Mouse (Mus musculus): ENCODE measurements around the gene Zfp687. TPM values are rescaled to one million over a fixed set of nuclear protein-coding genes. Genes with fewer than 3 reads are reported as not detected.

Gene Zfp687
- polyA plus RNA-seq, 1 experiment, result 69.4 TPM

DNA sequence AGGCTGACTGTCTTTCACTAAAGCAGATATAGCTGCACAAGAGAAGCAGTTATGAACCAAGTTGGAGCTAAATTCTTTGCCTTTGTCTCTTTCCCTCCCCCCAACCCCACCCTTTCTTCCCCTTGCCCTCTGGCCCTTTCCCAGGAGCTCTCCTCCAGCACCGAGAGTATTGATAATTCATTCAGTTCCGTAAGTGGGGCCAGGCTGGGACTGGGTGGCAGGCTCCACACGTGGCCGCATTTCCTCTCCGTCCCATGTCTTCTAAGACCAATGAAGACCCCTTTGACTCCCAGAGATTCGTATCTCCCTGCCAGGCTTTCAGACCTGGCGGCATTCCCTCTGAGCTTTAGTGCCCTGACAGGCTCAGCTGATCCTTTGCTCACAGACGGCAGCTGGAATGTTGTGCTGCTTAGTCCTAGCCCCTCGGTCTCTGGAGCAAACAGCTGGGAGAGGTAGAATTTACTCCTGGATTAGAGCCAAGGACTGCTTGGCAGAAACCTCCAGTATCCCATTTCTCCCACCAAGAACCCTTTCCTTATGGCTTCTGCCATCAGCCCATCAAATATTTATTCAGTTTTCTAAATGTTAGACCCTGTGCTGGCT lies 26.0 kb downstream of the Zfp687 start:
- TF ChIP-seq GATA1 (IDR thresholded peaks at IDR 0.05; ENCODE audit: low read length), result no peak

- peak; percentile 42 for TF ChIP-seq GATA1 (IDR thresholded peaks at IDR 0.05; ENCODE audit: low read length)
Measured at GRCm38 (mm10) chr3:94987578-94987977, 27.7 kb downstream of the Zfp687 start.

- no peak for TF ChIP-seq GATA1 (IDR thresholded peaks at IDR 0.05; ENCODE audit: low read length)
Measured at GRCm38 (mm10) chr3:94985513-94985912, 29.7 kb downstream of the Zfp687 start.

DNA sequence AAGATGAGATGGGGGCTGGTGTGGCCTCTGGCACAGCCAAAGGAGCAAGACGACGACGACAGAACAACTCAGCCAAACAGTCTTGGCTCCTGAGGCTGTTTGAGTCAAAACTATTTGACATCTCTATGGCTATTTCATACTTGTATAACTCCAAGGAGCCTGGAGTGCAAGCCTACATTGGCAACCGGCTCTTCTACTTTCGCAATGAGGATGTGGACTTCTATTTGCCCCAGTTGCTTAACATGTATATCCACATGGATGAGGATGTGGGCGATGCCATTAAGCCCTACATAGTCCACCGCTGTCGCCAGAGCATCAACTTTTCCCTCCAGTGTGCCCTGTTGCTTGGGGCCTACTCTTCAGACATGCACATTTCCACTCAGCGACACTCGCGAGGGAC lies 30.9 kb downstream of the Zfp687 start:
- TF ChIP-seq GATA1 (IDR thresholded peaks at IDR 0.05; ENCODE audit: low read length), result no peak

DNA sequence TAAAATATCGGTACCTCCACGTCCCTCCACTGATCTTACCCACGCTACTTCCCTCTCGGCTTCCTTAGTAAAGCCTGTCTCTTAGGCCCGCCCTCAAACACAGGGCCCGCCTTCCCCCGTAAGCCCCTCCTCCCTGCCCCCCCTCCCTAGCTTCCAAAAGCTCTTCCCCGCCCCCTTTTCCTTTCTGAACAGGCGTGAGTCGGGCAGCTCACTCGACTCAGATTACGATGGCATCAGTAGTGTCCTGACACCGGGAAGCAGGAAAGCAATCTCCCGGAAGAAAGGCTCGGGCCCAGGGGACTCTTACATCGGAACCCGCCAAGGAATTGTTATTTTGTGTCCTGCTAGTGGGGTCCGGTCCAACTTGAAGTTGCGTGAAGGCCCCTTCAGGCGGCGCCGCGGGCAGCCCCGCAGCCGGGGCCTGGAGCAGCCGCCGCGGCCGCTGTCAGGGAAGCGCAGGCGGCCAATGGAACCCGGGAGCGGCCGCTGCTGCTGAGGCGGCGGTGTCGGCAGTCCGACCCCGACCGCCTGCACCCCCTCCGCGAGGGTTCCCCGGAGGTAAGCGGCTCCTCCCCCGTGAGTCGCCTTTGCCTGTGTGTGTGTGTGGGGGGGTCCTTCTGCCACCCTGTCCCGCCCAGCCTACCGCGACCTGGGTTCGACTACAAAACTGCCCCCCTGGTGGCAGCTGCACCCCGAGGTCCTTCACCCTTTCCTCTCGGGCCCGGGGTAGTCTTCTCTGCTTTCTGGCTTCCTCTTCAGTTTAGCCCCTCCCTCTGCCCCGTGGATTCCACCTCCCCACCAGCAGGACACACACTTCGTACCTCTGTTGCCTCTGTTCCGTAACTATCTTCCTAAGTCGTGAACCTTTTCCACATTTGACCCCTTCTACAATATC lies 40.5 kb downstream of the Zfp687 start, which contains the start of gene Pi4kb:
Pi4kb (plus strand) TSS at position 204 of the 895 bp plus-strand sequence.
- TF ChIP-seq GATA1 (IDR thresholded peaks at IDR 0.05; ENCODE audit: low read length), result no peak

GRCm38 (mm10) chr3:94974026-94974527 lies 41.2 kb downstream of the Zfp687 start:
- no peak for TF ChIP-seq GATA1 (IDR thresholded peaks at IDR 0.05; ENCODE audit: low read length)

DNA sequence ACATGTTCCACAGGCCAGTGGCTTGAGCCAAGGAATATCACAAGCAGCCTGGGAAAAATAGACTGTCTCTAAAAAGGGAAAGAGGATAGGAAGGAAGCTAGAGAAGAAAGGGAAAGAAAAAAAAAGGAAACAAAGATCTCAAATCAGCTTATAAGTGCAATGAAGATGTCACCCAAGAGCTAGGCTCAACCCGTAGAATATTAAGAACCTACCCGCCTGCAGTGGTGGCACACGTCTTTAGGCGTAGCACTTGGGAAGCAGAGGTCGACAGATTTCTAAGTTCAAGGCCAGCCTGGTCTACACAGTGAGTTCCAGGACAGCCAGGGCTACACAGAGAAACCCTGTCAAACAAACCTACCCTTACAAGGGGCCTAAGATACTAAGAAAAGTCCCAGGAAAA lies 41.6 kb downstream of the Zfp687 start:
- TF ChIP-seq GATA1 (IDR thresholded peaks at IDR 0.05; ENCODE audit: low read length), result no peak

DNA sequence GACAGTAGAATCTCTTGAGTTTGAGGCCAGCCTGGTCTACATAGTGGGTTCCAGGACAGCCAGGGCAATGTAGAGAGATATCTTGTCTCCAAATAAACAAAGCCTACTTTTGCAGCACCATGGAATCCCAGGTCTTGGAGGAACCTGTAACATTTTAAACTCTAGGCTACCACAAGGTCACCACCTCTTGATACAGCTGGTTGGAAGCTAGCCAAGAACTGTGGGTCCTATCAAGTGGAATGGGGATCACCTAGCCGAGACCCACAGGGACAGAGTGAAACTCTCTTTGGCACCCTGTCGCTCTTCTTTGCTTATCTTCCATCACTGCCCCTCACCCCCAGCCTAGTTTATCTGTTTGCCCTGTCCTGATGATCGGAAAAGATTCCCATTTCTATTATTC lies 42.7 kb downstream of the Zfp687 start:
- no peak for TF ChIP-seq GATA1 (IDR thresholded peaks at IDR 0.05; ENCODE audit: low read length)

- TF ChIP-seq GATA1 (IDR thresholded peaks at IDR 0.05; ENCODE audit: low read length), result no peak
Measured at GRCm38 (mm10) chr3:94965878-94966277, 49.4 kb downstream of the Zfp687 start.

- TF ChIP-seq GATA1 (IDR thresholded peaks at IDR 0.05; ENCODE audit: low read length), result no peak
Measured at GRCm38 (mm10) chr3:94964989-94965388, 50.3 kb downstream of the Zfp687 start.

DNA sequence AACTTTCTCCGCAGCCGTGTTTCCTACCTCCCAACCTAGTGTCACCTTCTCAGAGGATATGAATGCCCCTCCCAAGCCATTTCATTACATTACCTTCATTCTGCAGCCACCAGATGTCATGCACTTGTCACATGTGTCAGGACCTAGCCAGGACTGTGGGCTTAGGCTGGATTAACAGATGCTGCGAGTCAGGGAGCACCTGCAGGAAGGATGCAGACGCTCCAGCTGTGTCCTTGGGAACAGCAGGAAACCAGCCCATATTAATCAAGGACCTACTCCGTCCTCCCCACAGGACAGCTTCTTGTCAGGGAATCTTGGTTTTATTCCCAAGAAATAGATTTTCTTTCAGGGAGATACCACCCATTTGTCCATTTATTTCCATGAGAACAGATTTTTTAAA lies 54.9 kb downstream of the Zfp687 start:
- TF ChIP-seq GATA1 (IDR thresholded peaks at IDR 0.05; ENCODE audit: low read length), result no peak

- TF ChIP-seq GATA1 (IDR thresholded peaks at IDR 0.05; ENCODE audit: low read length), result no peak
Measured at GRCm38 (mm10) chr3:94959871-94960270, 55.4 kb downstream of the Zfp687 start.

GRCm38 (mm10) chr3:94958295-94958694 lies 57.0 kb downstream of the Zfp687 start:
- TF ChIP-seq GATA1 (IDR thresholded peaks at IDR 0.05; ENCODE audit: low read length), result no peak

Other genes starting within 250 kb of the Zfp687 start
- 0.02 TPM in 1 of 2 replicates, not detected in the other for gene Cgn, start 229.0 kb downstream of the Zfp687 start, polyA plus RNA-seq (2012)
- gene Pogz, start 177.9 kb downstream of the Zfp687 start, polyA plus RNA-seq (2012), result 85.2 and 131 TPM in 2 replicates
- 363 and 481 TPM in 2 replicates for gene Psmb4, start 128.5 kb downstream of the Zfp687 start, polyA plus RNA-seq (2012)
- 15.2 and 71.3 TPM in 2 replicates for gene Selenbp1, start 82.4 kb downstream of the Zfp687 start, polyA plus RNA-seq (2012)
- gene Rfx5, start 61.4 kb downstream of the Zfp687 start, polyA plus RNA-seq (2012), result 12.5 and 12.6 TPM in 2 replicates
- 9.8 and 11.2 TPM in 2 replicates for gene Pi4kb, start 40.7 kb downstream of the Zfp687 start, polyA plus RNA-seq (2012)
- gene Psmd4, start 27.2 kb upstream of the Zfp687 start, polyA plus RNA-seq (2012), result 165 and 202 TPM in 2 replicates
- gene Pip5k1a, start 91.5 kb upstream of the Zfp687 start, polyA plus RNA-seq (2012), result 24.3 and 27.7 TPM in 2 replicates
- gene Vps72, start 95.6 kb upstream of the Zfp687 start, polyA plus RNA-seq (2012), result 298 and 449 TPM in 2 replicates
- gene Tmod4, start 109.0 kb upstream of the Zfp687 start, polyA plus RNA-seq (2012), result 0.24 and 0.26 TPM in 2 replicates
- 5.1 and 6.4 TPM in 2 replicates for gene Scnm1, start 118.6 kb upstream of the Zfp687 start, polyA plus RNA-seq (2012)
- gene Lysmd1, start 118.6 kb upstream of the Zfp687 start, polyA plus RNA-seq (2012), result 5.6 and 9.6 TPM in 2 replicates
- not detected in 2 replicates for gene Tnfaip8l2, start 126.9 kb upstream of the Zfp687 start, polyA plus RNA-seq (2012)
- gene Sema6c, start 145.0 kb upstream of the Zfp687 start, polyA plus RNA-seq (2012), result 1.6 and 2.4 TPM in 2 replicates
- 3.0 and 3.9 TPM in 2 replicates for gene Gabpb2, start 202.5 kb upstream of the Zfp687 start, polyA plus RNA-seq (2012)
- 142 and 147 TPM in 2 replicates for gene Cdc42se1, start 213.3 kb upstream of the Zfp687 start, polyA plus RNA-seq (2012)
- 2.4 and 4.8 TPM in 2 replicates for gene Mllt11, start 216.7 kb upstream of the Zfp687 start, polyA plus RNA-seq (2012)
- gene Gm128, start 226.2 kb upstream of the Zfp687 start, polyA plus RNA-seq (2012), result not detected in 2 replicates
- gene Bnipl, start 235.7 kb upstream of the Zfp687 start, polyA plus RNA-seq (2012), result not detected in 2 replicates

All from G1E-ER4 (cell line).